In genomic region chr12:79850021-79850420, GRCm38 (mm10) we compare ENCODE assay signal across 11 mouse cellular contexts.
DNase-seq lines count a peak whose midpoint lies in the region; ATAC-seq and TF ChIP-seq lines count a peak whose summit lies in the region.
"Had no signal": no experiment of that assay in that cellular context is flagged by ENCODE, and none has a peak within 500 bp of the region (broad histone marks: within the 10 kb centered on the region; RNA-seq: fewer than 3 reads in every experiment).

No protein-coding gene starts in this region.

- H3K36me3 ChIP-seq in heart, embryonic 10.5 days: no peaks in the 10 kb centered on the region
- no peaks in the 10 kb centered on the region for H3K36me3 ChIP-seq in lung, embryonic 14.5 days (ENCODE audit: insufficient read depth)

- no peak overlapping the region for H3K9ac ChIP-seq in lung, embryonic 14.5 days

- 58% methylated on average over 5 of the region's 5 CpGs for WGBS in heart, embryonic 10.5 days
- WGBS in lung, embryonic 14.5 days: 69% methylated on average over 5 of the region's 5 CpGs

- H3K27me3 ChIP-seq in heart, embryonic 10.5 days (ENCODE audit: insufficient read depth, poor library complexity, severe bottlenecking): no peaks in the 10 kb centered on the region
- no peaks in the 10 kb centered on the region for H3K27me3 ChIP-seq in lung, embryonic 14.5 days (ENCODE audit: insufficient read depth, low read length)

- H3K4me1 ChIP-seq in heart, embryonic 10.5 days: peaks cover 51% of the 10 kb centered on the region
- peaks cover 27% of the 10 kb centered on the region; the same call in 1 of the 2 replicates for H3K4me1 ChIP-seq in lung, embryonic 14.5 days (ENCODE audit: insufficient read depth)

- ATAC-seq in lung, embryonic 14.5 days (ENCODE audit: insufficient read depth): no peak
- no peak for ATAC-seq in erythroid progenitor cell, adult 5-6 weeks (replicated peaks; ENCODE audit: low FRiP score, poor library complexity, severe bottlenecking)

- TF ChIP-seq CTCF in lung, embryonic 14.5 days (IDR thresholded peaks at IDR 0.05; ENCODE audit: low read depth): no peak

- no peak overlapping the region for H3K4me3 ChIP-seq in heart, embryonic 10.5 days
- H3K4me3 ChIP-seq in lung, embryonic 14.5 days (ENCODE audit: low read depth, low read length): no peak overlapping the region
- H3K4me3 ChIP-seq: erythroblast, embryonic 14.5 days; gastrocnemius, adult 2 months; layer of hippocampus, adult 2 months had no signal

- peak overlapping the region; percentile 67 for H3K27ac ChIP-seq in heart, embryonic 10.5 days
- no peak overlapping the region for H3K27ac ChIP-seq in lung, embryonic 14.5 days (ENCODE audit: low read depth)
- H3K27ac ChIP-seq: gastrocnemius, adult 2 months; layer of hippocampus, adult 2 months had no signal

- no peak overlapping the region for H3K4me2 ChIP-seq in lung, embryonic 14.5 days

- no peak for DNase-seq in heart, embryonic 10.5 days (ENCODE audit: low spot score)
- DNase-seq in heart, postnatal 4 days: no peak
- peak; percentile 15 for DNase-seq in urinary bladder, adult 2 months (ENCODE audit: low spot score)
- DNase-seq in urinary bladder, adult 18-20 months (ENCODE audit: low spot score in 2 of 2): no peak
- peak; percentile 72 for DNase-seq in lung, embryonic 14.5 days
- no peak for DNase-seq in thymus, postnatal 25 days
- DNase-seq: gastrocnemius, adult 2 months; thymus, adult 18-20 months had no signal

- H3K9me3 ChIP-seq in heart, embryonic 10.5 days: no peaks in the 10 kb centered on the region
- peaks cover 3% of the 10 kb centered on the region; the same call in 1 of the 2 replicates for H3K9me3 ChIP-seq in lung, embryonic 14.5 days (ENCODE audit: low read depth, low read length)

Comparison
In these comparisons a context has a peak if more than half of its experiments do, and no peak if none do; other contexts are left out.
1. DNase-seq: peak in urinary bladder, adult 2 months (single experiment) and lung, embryonic 14.5 days (single experiment); none in heart, embryonic 10.5 days (single experiment), heart, postnatal 4 days (single experiment), urinary bladder, adult 18-20 months (0 of 2) and thymus, postnatal 25 days (single experiment).